Mouse (Mus musculus): ENCODE results near the gene Iqsec3. TPM values are rescaled to one million over a fixed set of nuclear protein-coding genes. Genes with fewer than 3 reads are reported as not detected.

Gene Iqsec3
- total and polyA plus RNA-seq, 2 experiments from 2014 or later = 10.7 to 50.3 TPM

GRCm38 (mm10) chr6:121346428-121346827 lies 127.0 kb downstream of the Iqsec3 start:
- Histone ChIP-seq H3K9me3 (ENCODE audit: low read length) (no peaks in the 10 kb centered on the region), H3K4me2 (ENCODE audit: low read depth, low read length, poor library complexity, severe bottlenecking) (no peak overlapping the region), H3K27ac (ENCODE audit: low read depth, low read length) (no peak overlapping the region), H3K27me3 (ENCODE audit: insufficient read depth, low read length) (no peaks in the 10 kb centered on the region), H3K4me1 (ENCODE audit: insufficient read depth, low read length) (no peaks in the 10 kb centered on the region), H3K36me3 (ENCODE audit: insufficient read depth, low read length) (no peaks in the 10 kb centered on the region), H3K9ac (replicated peaks; ENCODE audit: low read length, poor library complexity, severe bottlenecking) (no peak overlapping the region), H3K4me3 (ENCODE audit: low read depth, low read length) (no peak overlapping the region)
- DNase-seq (ENCODE audit: low spot score) = no peak
- no peak for ATAC-seq (ENCODE audit: low FRiP score)
- 58% methylated on average over 8 of the region's 8 CpGs for WGBS
- TF ChIP-seq CTCF (IDR thresholded peaks at IDR 0.05) = no peak

- Histone ChIP-seq H3K9me3 (ENCODE audit: low read length) (no peaks in the 10 kb centered on the region), H3K4me3 (ENCODE audit: low read depth, low read length) (no peak overlapping the region), H3K36me3 (ENCODE audit: insufficient read depth, low read length) (no peaks in the 10 kb centered on the region), H3K27ac (ENCODE audit: low read depth, low read length) (no peak overlapping the region), H3K4me2 (ENCODE audit: low read depth, low read length, poor library complexity, severe bottlenecking) (no peak overlapping the region), H3K4me1 (ENCODE audit: insufficient read depth, low read length) (no peaks in the 10 kb centered on the region), H3K9ac (replicated peaks; ENCODE audit: low read length, poor library complexity, severe bottlenecking) (no peak overlapping the region), H3K27me3 (ENCODE audit: insufficient read depth, low read length) (no peaks in the 10 kb centered on the region)
- ATAC-seq (ENCODE audit: low FRiP score) = no peak
- DNase-seq (ENCODE audit: low spot score) = no peak
- WGBS = 62% methylated on average over 5 of the region's 5 CpGs
- TF ChIP-seq CTCF (IDR thresholded peaks at IDR 0.05) = no peak
Measured at GRCm38 (mm10) chr6:121344329-121344728, 129.1 kb downstream of the Iqsec3 start.

GRCm38 (mm10) chr6:121343771-121344123 lies 129.7 kb downstream of the Iqsec3 start:
- H3K4me1 ChIP-seq (ENCODE audit: insufficient read depth, low read length) = no peaks in the 10 kb centered on the region
- no peaks in the 10 kb centered on the region for H3K36me3 ChIP-seq (ENCODE audit: insufficient read depth, low read length)
- H3K4me2 ChIP-seq (ENCODE audit: low read depth, low read length, poor library complexity, severe bottlenecking) = no peak overlapping the region
- H3K4me3 ChIP-seq (ENCODE audit: low read depth, low read length) = no peak overlapping the region
- ATAC-seq (ENCODE audit: low FRiP score) = no peak
- H3K27ac ChIP-seq (ENCODE audit: low read depth, low read length) = no peak overlapping the region
- no peaks in the 10 kb centered on the region for H3K9me3 ChIP-seq (ENCODE audit: low read length)
- DNase-seq (ENCODE audit: low spot score) = no peak
- TF ChIP-seq CTCF (IDR thresholded peaks at IDR 0.05) = no peak
- H3K9ac ChIP-seq (replicated peaks; ENCODE audit: low read length, poor library complexity, severe bottlenecking) = no peak overlapping the region
- H3K27me3 ChIP-seq (ENCODE audit: insufficient read depth, low read length) = no peaks in the 10 kb centered on the region
- 67% methylated on average over 6 of the region's 6 CpGs for WGBS

GRCm38 (mm10) chr6:121343026-121343770 lies 130.3 kb downstream of the Iqsec3 start, which contains the start of gene Slc6a12:
TSS of gene Slc6a12 (plus strand) at chr6:121343076.
- H3K27me3 ChIP-seq (ENCODE audit: insufficient read depth, low read length) = no peaks in the 10 kb centered on the region
- H3K4me1 ChIP-seq (ENCODE audit: insufficient read depth, low read length) = no peaks in the 10 kb centered on the region
- no peaks in the 10 kb centered on the region for H3K36me3 ChIP-seq (ENCODE audit: insufficient read depth, low read length)
- H3K4me3 ChIP-seq (ENCODE audit: low read depth, low read length) = no peak within 1 kb of the TSS
- DNase-seq (ENCODE audit: low spot score) = no peak
- H3K9me3 ChIP-seq (ENCODE audit: low read length) = no peaks in the 10 kb centered on the region
- H3K9ac ChIP-seq (replicated peaks; ENCODE audit: low read length, poor library complexity, severe bottlenecking) = no peak within 1 kb of the TSS
- no peak within 1 kb of the TSS for H3K27ac ChIP-seq (ENCODE audit: low read depth, low read length)
- no peak for ATAC-seq (ENCODE audit: low FRiP score)
- TF ChIP-seq CTCF (IDR thresholded peaks at IDR 0.05) = no peak
- no peak within 1 kb of the TSS for H3K4me2 ChIP-seq (ENCODE audit: low read depth, low read length, poor library complexity, severe bottlenecking)
- WGBS = 79% methylated on average over 15 of the region's 15 CpGs

- Histone ChIP-seq H3K9me3 (ENCODE audit: low read length) (no peaks in the 10 kb centered on the region), H3K4me3 (ENCODE audit: low read depth, low read length) (no peak overlapping the region), H3K4me2 (ENCODE audit: low read depth, low read length, poor library complexity, severe bottlenecking) (no peak overlapping the region), H3K27ac (ENCODE audit: low read depth, low read length) (no peak overlapping the region), H3K9ac (replicated peaks; ENCODE audit: low read length, poor library complexity, severe bottlenecking) (no peak overlapping the region), H3K4me1 (ENCODE audit: insufficient read depth, low read length) (no peaks in the 10 kb centered on the region), H3K27me3 (ENCODE audit: insufficient read depth, low read length) (no peaks in the 10 kb centered on the region), H3K36me3 (ENCODE audit: insufficient read depth, low read length) (no peaks in the 10 kb centered on the region)
- no peak for TF ChIP-seq CTCF (IDR thresholded peaks at IDR 0.05)
- DNase-seq (ENCODE audit: low spot score) (no peak), ATAC-seq (ENCODE audit: low FRiP score) (no peak)
- WGBS = 88% methylated on average over 6 of the region's 6 CpGs
Measured at GRCm38 (mm10) chr6:121341650-121342049, 131.8 kb downstream of the Iqsec3 start.

GRCm38 (mm10) chr6:121338519-121338896 lies 135.0 kb downstream of the Iqsec3 start:
- Histone ChIP-seq H3K4me1 (ENCODE audit: insufficient read depth, low read length) (no peaks in the 10 kb centered on the region), H3K9ac (replicated peaks; ENCODE audit: low read length, poor library complexity, severe bottlenecking) (no peak overlapping the region), H3K36me3 (ENCODE audit: insufficient read depth, low read length) (no peaks in the 10 kb centered on the region), H3K4me2 (ENCODE audit: low read depth, low read length, poor library complexity, severe bottlenecking) (no peak overlapping the region), H3K27me3 (ENCODE audit: insufficient read depth, low read length) (no peaks in the 10 kb centered on the region), H3K27ac (ENCODE audit: low read depth, low read length) (no peak overlapping the region), H3K9me3 (ENCODE audit: low read length) (no peaks in the 10 kb centered on the region), H3K4me3 (ENCODE audit: low read depth, low read length) (no peak overlapping the region)
- DNase-seq (ENCODE audit: low spot score) = no peak
- TF ChIP-seq CTCF (IDR thresholded peaks at IDR 0.05) = no peak
- WGBS = 61% methylated on average over 4 of the region's 4 CpGs
- no peak for ATAC-seq (ENCODE audit: low FRiP score)
